Mouse (Mus musculus): Measurements from ENCODE around the gene Sdc1. TPM values are rescaled to one million over a fixed set of nuclear protein-coding genes. Genes with fewer than 3 reads are reported as not detected.

The Sdc1 gene
- total and polyA plus RNA-seq, 2 experiments from 2014 or later = 22.5 to 39.8 TPM

- DNase-seq (ENCODE audit: low spot score) (no peak), ATAC-seq (ENCODE audit: insufficient read depth, low read depth) (no peak)
- no peaks in the 10 kb centered on the region for H3K9me3 ChIP-seq (replicated peaks; ENCODE audit: control insufficient read depth, low read length)
- no peaks in the 10 kb centered on the region for H3K36me3 ChIP-seq (replicated peaks; ENCODE audit: control insufficient read depth, insufficient read depth, low read length)
- no peak overlapping the region for H3K4me3 ChIP-seq (ENCODE audit: low read depth, low read length)
- no peaks in the 10 kb centered on the region for H3K27me3 ChIP-seq (ENCODE audit: control insufficient read depth, insufficient read depth, low read length)
- no peaks in the 10 kb centered on the region for H3K4me1 ChIP-seq (ENCODE audit: control insufficient read depth, insufficient read depth)
- H3K27ac ChIP-seq (ENCODE audit: low read depth) = no peak overlapping the region
- TF ChIP-seq EP300 (IDR thresholded peaks at IDR 0.05; ENCODE audit: low read depth) (no peak), CTCF (IDR thresholded peaks at IDR 0.05; ENCODE audit: low read depth) (no peak)
- no peak overlapping the region for H3K4me2 ChIP-seq (ENCODE audit: low read depth, low read length)
- WGBS = 48% methylated on average over 13 of the region's 13 CpGs
- H3K9ac ChIP-seq (replicated peaks; ENCODE audit: low read depth, low read length) = no peak overlapping the region
These were observed 58.0 kb downstream of the Sdc1 start for GRCm38 (mm10) chr12:8829032-8829660.

DNA sequence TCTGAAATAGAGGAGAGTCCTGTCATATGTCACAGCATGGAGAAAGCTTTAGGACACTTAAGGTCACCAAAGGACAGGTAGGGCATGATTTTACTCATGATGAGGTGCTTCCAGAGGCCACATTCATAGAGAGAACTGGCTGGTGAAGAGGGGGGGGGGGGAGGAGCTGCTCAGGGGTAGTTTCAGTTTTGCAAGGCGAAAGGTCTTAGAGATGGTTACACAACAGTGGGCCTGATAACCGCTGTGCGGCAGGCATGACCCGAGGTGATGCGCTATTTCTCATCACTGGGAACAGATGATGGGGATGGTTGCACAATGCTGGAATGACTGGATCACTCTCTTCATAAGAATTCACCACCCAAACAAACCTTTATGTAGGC is 58.5 kb downstream of the Sdc1 start:
- TF ChIP-seq EP300 (IDR thresholded peaks at IDR 0.05; ENCODE audit: low read depth) (no peak), CTCF (IDR thresholded peaks at IDR 0.05; ENCODE audit: low read depth) (no peak)
- WGBS = 93% methylated on average over 5 of the region's 5 CpGs
- ATAC-seq (ENCODE audit: insufficient read depth, low read depth) = no peak
- Histone ChIP-seq H3K4me3 (ENCODE audit: low read depth, low read length) (no peak overlapping the region), H3K36me3 (replicated peaks; ENCODE audit: control insufficient read depth, insufficient read depth, low read length) (no peaks in the 10 kb centered on the region), H3K9me3 (replicated peaks; ENCODE audit: control insufficient read depth, low read length) (no peaks in the 10 kb centered on the region), H3K4me1 (ENCODE audit: control insufficient read depth, insufficient read depth) (no peaks in the 10 kb centered on the region), H3K9ac (replicated peaks; ENCODE audit: low read depth, low read length) (no peak overlapping the region), H3K27ac (ENCODE audit: low read depth) (no peak overlapping the region), H3K27me3 (ENCODE audit: control insufficient read depth, insufficient read depth, low read length) (no peaks in the 10 kb centered on the region), H3K4me2 (ENCODE audit: low read depth, low read length) (no peak overlapping the region)
- DNase-seq (ENCODE audit: low spot score) = no peak

GRCm38 (mm10) chr12:8830967-8831635 is 60.0 kb downstream of the Sdc1 start:
- Histone ChIP-seq H3K4me1 (ENCODE audit: control insufficient read depth, insufficient read depth) (no peaks in the 10 kb centered on the region), H3K9me3 (replicated peaks; ENCODE audit: control insufficient read depth, low read length) (no peaks in the 10 kb centered on the region), H3K27ac (ENCODE audit: low read depth) (no peak overlapping the region), H3K27me3 (ENCODE audit: control insufficient read depth, insufficient read depth, low read length) (no peaks in the 10 kb centered on the region), H3K4me2 (ENCODE audit: low read depth, low read length) (no peak overlapping the region), H3K4me3 (ENCODE audit: low read depth, low read length) (no peak overlapping the region), H3K9ac (replicated peaks; ENCODE audit: low read depth, low read length) (no peak overlapping the region), H3K36me3 (replicated peaks; ENCODE audit: control insufficient read depth, insufficient read depth, low read length) (no peaks in the 10 kb centered on the region)
- WGBS = 62% methylated on average over 6 of the region's 6 CpGs
- TF ChIP-seq CTCF (IDR thresholded peaks at IDR 0.05; ENCODE audit: low read depth) (no peak), EP300 (IDR thresholded peaks at IDR 0.05; ENCODE audit: low read depth) (no peak)
- no peak for DNase-seq (ENCODE audit: low spot score)
- ATAC-seq (ENCODE audit: insufficient read depth, low read depth) = no peak

DNA sequence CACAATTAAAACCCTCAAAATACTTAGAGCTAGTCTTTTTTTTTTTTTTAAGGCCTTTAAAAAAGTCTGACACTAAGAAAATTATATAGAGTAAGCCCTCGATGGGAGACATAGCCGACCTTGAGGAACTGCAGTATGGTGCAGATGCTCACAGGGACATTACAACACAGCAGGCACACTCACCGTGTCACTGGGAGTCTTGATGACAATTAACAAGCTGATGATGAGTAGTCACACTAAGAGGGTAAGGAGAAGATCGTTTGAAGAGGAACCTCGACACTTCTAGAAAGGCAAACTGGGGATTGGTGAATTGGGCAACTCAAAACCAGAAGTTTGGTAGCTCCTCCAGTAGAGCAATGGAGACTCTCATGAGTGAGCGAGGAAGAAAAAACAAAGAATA is 60.6 kb downstream of the Sdc1 start:
- Histone ChIP-seq H3K27ac (ENCODE audit: low read depth) (no peak overlapping the region), H3K4me1 (ENCODE audit: control insufficient read depth, insufficient read depth) (no peaks in the 10 kb centered on the region), H3K9ac (replicated peaks; ENCODE audit: low read depth, low read length) (no peak overlapping the region), H3K9me3 (replicated peaks; ENCODE audit: control insufficient read depth, low read length) (no peaks in the 10 kb centered on the region), H3K4me2 (ENCODE audit: low read depth, low read length) (no peak overlapping the region), H3K27me3 (ENCODE audit: control insufficient read depth, insufficient read depth, low read length) (no peaks in the 10 kb centered on the region), H3K4me3 (ENCODE audit: low read depth, low read length) (no peak overlapping the region), H3K36me3 (replicated peaks; ENCODE audit: control insufficient read depth, insufficient read depth, low read length) (no peaks in the 10 kb centered on the region)
- no peak for ATAC-seq (ENCODE audit: insufficient read depth, low read depth)
- 71% methylated on average over 6 of the region's 6 CpGs for WGBS
- no peak for TF ChIP-seq EP300 (IDR thresholded peaks at IDR 0.05; ENCODE audit: low read depth)
- TF ChIP-seq CTCF (IDR thresholded peaks at IDR 0.05; ENCODE audit: low read depth) = no peak
- DNase-seq (ENCODE audit: low spot score) = no peak

DNA sequence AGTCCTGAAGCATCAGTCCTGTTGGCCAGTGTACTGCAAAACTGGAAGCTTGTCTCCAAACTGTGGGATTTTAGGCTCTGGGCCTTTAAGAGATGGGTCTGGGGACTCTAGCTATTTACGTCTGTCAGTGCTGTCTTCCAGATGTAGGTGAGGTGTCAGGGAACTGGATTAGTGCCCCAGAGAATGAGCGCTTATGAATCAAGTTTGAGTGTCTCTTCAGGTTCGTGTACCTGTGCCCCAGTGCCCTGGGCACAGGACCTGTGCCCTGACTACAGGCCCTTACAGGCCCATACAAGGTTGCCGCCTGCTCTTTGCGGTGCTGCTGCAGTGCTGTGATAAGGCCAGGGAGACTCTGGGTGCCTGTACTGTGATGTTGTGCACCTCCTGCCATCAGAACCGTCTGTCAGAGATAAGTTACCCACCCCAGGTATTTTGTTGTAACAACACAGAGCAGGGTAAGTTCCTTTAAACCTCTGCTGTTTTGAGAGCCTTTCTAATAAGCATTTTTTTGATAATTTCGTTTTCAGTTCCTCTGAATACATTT is 69.7 kb downstream of the Sdc1 start:
- WGBS = 46% methylated on average over 7 of the region's 7 CpGs
- ATAC-seq (ENCODE audit: insufficient read depth, low read depth) = no peak
- H3K9ac ChIP-seq (replicated peaks; ENCODE audit: low read depth, low read length) = no peak overlapping the region

More for the DNA sequence above, 69.7 kb downstream of the Sdc1 start:
- no peaks in the 10 kb centered on the region for H3K9me3 ChIP-seq (replicated peaks; ENCODE audit: control insufficient read depth, low read length)
- no peaks in the 10 kb centered on the region for H3K36me3 ChIP-seq (replicated peaks; ENCODE audit: control insufficient read depth, insufficient read depth, low read length)
- no peak overlapping the region for H3K4me2 ChIP-seq (ENCODE audit: low read depth, low read length)
- H3K27me3 ChIP-seq (ENCODE audit: control insufficient read depth, insufficient read depth, low read length) = no peaks in the 10 kb centered on the region
- H3K27ac ChIP-seq (ENCODE audit: low read depth) = no peak overlapping the region
- H3K4me3 ChIP-seq (ENCODE audit: low read depth, low read length) = no peak overlapping the region
- TF ChIP-seq EP300 (IDR thresholded peaks at IDR 0.05; ENCODE audit: low read depth) = no peak
- no peak for TF ChIP-seq CTCF (IDR thresholded peaks at IDR 0.05; ENCODE audit: low read depth)
- DNase-seq (ENCODE audit: low spot score) = no peak
- no peaks in the 10 kb centered on the region for H3K4me1 ChIP-seq (ENCODE audit: control insufficient read depth, insufficient read depth)

Data from heart, postnatal 0 days (tissue).